Mouse (Mus musculus) heart, postnatal 14 days (tissue): ENCODE results near the gene Mapk8ip1. TPM values are rescaled to one million over a fixed set of nuclear protein-coding genes. Genes with fewer than 3 reads are reported as not detected.
"Not testable (repeated sequence)": the region's sequence is repeated elsewhere in the genome, so short reads cannot be mapped to it uniquely, and the experiment has no call there.

Experiments
- DNase-seq, 2 experiments: peaks; one replicate each; pipeline ENCODE4 v3.0.0; 2021 to 2022
- intact Hi-C: fragments of 180-260 bp; cut with DNase I; formaldehyde crosslinking; loops from one replicate; pipeline ENCODE4 v1.15.1; 2025
- total RNA-seq, 2 experiments: library from RNA; stranded (reverse); gene quantifications; 2 replicates each; pipeline ENCODE4 v1.2.3; 2021

The Mapk8ip1 gene
- total RNA-seq, 2 experiments from 2014 or later: 7.4 to 8.6 TPM

DNA sequence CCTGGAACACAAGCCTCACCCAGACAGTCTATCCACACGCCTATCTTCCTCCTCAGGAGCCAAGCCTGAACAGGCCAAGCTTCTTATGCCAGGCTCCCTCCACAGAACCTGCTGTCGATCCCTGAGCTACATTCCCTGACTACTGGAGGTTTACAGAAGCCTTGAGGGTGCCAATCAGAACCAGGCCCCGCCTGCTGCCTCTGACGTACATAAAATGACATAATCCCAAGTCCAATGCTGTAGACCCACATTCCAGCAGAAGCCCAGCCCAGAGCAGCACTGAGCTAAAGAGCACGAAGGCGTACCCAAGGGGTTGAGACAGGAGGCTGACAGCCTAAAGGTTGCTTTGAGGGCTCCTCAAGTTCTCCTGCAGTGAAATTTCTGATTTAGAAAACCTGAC is 26.8 kb upstream of the Mapk8ip1 start:
- peak; percentile 67 to 79 for DNase-seq
- intact Hi-C loops: no loop called here

DNA sequence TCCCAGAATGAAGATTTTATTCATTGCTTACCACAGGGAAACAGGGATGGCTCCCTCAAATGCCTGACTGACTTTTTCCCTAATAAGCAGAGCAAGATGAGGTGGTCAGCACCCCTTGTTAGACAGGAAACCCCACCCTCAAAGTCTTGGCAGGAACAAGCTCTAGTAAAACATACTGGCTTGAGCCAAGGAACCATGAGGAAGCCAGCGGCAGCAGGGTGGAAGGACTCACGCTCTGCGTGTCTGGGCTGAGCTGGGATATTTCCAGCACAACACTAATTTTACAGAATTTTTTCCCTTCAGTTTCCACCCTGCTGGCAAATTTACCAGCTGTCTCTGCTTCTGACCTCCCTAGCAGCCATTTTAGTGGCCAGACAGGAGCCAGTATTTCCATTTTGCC is 25.4 kb upstream of the Mapk8ip1 start:
- DNase-seq: peak; percentile 56 to 70
- intact Hi-C loops: no loop called here

DNA sequence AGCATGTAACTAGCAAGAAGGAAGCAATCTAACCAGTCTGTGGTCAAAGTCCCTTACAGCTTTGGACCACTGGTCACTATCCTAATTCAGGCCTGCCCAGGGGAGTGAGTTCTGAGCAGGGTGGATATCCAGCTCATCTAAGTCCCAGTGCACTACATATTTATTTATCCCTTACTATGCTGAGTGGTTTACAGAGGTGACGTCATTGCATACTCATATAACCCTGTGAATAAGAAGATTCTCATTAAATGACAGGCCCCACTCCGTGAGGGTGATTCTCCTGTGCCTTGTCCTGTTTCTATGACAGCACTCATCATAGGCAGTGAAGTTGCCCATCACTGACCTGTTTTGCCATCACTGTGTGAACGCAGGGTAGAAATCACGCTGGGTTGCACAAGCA is 24.3 kb upstream of the Mapk8ip1 start:
- no peak for DNase-seq

DNA sequence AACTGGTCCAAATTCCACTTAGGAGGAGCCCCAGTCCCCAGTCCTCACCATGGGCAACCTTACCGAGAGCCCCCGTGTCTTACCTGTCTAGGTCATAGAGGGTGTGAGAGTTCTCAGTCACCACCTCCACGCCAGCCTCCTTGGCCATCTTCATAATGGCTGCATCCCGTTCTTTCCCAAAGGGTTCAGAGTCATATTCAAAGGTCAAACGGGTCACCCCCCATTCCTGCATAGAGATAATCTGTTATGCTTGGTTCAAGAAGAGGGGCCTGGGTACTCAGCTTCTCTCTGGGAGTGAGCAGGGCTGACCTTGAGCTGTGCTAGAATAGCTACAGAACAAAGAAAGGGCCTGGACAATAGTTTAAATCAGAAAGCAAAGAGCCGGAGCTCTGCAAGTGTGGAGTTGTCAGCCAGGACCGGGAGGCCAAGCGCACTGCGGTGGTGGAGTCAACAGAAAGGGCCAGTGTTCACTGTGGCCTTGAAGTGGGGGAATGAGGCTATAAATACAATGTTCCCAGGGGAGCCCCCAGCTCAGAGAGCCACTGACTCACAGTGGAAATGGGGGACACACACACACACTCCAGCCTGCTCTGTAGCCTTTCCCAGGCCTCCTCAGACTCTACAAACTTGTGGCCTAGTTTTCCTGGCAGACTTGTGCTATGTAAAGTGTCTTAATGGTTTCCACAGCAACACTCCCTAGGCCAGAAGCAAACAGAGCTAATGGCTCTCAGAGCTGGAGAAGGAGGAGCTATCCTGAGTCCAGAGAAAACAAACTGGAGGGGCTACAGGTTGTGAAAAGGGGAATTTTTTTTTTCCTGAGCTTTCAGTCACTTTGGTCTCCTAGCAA is 23.6 kb upstream of the Mapk8ip1 start:
- DNase-seq: peak; percentile 61 to 63
- intact Hi-C loops: no loop called here

More for the DNA sequence above, 24.3 kb upstream of the Mapk8ip1 start:
- intact Hi-C loops: no loop called here

DNA sequence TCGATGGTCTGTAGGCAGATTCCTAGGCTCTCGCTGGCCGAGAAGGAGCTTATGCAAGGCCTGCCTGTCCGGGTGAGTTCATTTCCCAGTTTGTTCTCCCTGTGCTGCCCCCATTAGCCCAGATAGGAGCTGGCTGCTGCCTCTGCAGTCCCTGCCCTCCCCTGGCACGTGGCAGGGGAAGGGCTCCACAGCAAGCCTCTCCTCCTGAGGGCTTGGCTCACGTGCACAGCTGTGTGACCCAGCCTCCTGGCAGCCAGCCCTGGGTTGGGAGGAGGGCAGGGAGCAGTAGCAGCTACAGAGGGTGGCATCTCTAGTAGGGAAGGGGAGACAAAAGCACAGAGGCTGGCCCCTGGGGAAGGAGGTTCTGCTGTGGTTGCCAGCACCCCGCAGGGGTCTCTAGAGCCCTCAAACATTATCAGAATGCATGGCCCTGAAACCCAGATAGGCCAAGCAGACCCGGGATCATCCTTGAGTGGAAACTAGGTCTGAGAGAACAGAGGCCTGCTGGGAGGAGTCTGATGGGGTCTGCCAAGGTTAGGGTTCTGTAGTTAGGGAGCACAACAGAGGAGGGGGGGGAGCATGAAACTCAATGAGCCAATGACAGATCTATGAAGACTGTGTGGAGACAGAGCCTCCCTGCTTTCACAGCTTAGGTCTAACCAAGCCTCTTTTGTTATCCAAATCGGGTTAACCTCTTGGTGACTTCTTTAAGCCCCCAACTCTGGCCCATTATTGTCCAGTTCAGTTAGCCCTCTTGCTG is 22.8 kb upstream of the Mapk8ip1 start:
- DNase-seq: peak; percentile 92 to 98
- intact Hi-C loops: no loop called here

DNA sequence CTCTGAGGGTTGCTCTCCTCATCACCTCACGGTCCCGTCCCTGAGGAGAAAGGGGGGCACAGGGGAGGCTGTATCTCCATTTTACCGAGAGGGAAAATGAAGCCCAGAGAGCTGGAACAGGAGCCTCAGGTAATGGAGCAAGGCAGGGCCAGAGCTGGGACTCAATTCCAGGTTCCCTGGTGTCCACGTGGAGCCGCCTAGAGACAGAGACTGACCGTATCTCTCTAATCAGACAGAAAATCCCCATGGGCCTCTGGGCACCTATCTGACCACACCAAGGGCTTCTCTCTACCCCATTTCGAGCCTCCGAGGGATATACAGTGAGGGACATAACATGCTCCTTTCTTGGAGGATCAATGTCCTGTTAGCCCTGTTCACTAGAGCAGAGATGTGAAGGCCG is 22.1 kb upstream of the Mapk8ip1 start:
- intact Hi-C loops: no loop called here
- no peak for DNase-seq

DNA sequence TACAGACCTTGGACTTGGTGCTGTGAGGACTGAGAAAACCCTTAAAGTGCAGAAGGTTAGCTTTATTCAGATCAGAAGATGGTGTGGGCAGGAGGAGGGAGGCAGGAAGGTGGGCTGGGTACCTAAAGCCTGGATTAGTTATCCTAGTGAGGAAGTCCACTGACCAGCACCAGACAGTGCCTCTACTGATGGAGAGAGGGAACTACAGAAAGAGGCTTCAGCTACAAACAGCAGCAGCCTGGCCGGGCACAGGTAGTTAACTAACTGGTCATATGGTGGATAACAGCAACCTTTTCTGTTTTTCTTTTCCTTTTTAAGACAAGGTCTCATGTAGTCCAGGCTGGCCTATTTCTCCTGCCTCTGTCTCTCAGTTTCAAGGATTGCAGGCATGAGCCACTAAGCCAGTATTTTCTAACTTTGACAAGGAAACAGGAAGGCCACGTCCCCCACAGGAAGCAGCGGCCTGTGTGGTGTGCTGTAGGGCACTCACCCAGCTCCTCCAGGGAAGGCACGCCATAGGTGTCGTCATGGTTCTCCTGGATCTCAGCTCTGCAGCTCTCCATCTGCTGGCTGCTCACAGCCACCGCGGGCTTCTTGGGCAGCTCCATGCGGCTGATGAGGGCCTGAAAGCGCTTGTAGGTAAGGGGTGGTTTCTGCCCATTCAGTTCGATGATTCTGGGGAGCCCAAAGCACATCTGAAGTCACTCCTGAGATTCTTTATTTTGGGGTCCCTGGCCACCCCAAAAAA is 21.5 kb upstream of the Mapk8ip1 start:
- no peak for DNase-seq
- intact Hi-C loops: no loop called here

DNA sequence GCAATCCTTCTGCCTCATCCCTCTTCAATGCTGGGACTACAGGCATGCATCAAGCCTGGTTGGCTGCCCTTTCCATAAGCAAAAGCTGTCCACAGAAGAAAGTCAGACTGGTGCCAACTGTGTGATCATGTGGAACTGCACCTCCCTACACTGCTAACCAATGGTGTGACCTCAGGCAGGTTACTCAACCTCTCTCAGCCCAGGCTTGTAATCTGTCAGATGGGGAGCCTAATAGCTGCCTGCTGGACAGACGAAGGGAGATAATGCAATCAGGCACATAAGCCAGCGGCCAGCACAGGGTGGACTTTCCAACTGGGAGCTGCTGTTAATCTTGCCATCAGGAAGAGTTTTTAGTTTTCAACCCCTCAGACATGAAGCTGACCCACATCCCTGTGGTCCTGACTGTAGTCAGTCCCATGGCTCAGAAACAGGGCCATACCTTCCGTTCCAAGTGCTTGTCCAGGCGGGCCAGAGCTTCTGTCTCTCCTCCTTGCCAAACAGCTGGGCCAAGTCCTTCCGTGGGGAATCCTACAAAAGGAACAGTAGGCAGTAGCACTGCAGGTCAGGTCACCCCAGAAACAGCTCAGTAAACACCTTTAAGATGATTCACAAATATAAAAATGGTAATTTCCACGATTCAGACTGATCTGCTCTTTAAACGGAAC is 20.8 kb upstream of the Mapk8ip1 start:
- DNase-seq: no peak
- intact Hi-C loops: no loop called here

DNA sequence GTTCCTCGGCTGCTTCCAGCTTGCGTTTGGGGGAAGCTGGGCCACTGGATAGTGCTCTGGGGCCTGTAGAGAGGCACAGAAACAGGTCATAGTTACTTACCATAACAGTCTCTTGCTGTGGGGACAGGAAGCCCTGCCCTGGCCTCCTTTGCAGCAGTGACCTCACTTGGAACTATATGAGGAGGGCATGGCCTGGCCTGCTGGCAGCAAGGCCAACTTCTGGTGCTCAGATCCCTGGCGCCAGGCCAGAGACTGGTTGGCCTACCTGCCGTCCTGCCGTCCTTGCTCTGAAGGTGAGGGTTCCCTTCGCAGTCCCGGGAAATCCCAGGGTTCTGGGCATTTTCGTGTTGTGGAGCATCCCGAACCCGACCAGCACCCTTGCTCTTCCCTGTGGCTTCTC is 10.6 kb upstream of the Mapk8ip1 start:
- DNase-seq: no peak
- intact Hi-C loops: no loop called here

DNA sequence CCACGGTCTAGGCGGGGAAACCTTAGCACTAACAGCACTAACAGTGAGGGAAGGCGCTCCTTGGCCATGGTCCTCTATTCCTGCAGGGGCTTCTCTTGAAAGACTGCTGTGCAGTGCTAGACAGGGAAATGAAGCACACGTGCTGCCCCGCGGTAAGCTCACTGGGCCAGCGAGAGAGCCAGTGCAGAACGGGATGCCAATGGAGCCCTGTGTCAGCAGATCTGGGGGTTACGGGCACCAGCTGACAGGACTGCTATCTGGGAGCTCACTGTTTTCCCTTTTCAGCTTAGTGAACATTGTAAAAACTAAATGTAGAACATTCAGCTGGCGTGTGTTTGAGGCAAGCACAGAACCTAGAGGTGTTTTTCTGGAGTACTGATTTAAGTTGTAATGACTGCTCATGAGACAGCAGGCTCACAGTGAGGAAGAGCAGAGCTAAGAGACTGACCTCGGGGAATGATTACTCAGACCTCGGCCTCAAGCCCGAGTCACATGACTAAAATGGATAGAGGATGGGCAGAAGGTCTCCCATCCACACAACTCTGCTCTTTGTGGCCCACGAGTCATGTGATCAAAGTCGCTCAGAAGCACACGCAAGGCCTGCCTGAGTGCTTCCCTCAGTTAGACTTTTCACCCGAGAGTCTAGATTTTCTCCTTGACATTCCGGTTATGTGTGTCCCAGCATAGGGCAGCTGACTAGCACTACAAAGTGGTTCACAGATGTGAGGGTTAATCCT is 7.4 kb upstream of the Mapk8ip1 start:
- intact Hi-C loops: no loop called here
- no peak for DNase-seq

DNA sequence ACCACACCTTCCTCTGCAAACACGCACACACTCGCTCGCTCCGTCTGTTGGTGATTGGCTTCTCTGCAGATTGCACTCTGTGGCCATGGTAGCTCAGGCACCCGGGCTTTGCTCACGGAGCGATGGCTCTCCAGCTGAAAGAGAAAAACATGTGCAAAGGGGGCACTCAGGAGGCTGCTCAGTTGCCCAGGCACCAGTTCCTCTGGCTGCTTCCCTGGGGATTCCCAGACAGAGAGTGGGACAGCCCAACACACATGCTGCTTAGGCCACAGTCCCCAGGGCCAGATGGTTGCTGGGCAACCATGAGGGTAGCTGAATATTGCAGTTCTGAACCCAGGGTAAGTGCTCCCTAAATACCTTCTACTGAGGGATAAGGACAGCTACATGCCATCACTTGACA is 4.6 kb upstream of the Mapk8ip1 start:
- DNase-seq: no peak
- intact Hi-C loops: no loop called here

DNA sequence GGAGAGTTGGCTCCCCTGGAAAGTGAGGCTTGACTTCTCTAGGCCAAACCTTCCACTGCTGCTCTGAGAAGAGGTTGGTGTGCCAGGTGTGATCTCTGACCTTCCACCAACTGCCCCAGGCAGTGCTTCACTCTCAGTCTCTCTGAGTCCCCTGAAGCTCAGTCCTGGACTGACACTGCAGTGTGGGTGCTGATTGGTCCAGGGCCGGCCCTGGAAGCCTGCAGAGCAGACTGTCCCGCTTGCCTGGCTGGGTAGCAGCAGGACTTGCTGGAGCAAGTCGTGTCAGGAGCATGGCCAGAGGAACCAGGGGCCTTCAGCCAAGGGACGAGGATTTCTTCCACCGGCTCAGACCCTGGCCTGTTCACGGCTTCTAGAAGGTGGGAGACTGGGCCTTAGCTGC is 3.7 kb upstream of the Mapk8ip1 start:
- intact Hi-C loops: no loop called here
- no peak for DNase-seq

DNA sequence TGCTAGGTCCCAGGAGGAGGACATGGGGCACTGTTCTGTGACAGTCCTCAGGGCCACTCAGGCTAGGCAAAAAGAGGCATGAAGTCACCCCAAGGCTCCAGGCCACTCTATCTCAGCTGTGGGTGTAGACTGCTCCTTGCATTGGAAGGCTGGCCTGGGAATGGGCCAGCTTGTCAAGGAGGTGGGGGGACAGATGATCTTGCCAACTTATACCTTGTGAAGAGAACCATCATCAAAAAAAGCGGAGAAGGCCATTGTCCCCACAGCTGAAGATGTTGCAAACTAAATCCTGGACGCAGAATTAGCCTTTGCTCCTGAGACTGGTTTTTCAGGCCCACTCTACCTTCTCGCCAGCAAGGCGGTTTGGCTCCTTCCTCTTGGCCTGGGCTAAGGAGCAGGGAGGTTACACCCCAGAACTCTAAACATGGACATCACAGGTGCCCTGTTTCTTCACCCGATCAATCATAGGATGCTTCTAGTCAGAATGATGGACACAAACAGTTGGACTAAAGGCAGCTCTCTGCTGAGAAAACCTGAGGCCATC is 2.8 kb upstream of the Mapk8ip1 start:
- no peak for DNase-seq
- intact Hi-C loops: no loop called here

DNA sequence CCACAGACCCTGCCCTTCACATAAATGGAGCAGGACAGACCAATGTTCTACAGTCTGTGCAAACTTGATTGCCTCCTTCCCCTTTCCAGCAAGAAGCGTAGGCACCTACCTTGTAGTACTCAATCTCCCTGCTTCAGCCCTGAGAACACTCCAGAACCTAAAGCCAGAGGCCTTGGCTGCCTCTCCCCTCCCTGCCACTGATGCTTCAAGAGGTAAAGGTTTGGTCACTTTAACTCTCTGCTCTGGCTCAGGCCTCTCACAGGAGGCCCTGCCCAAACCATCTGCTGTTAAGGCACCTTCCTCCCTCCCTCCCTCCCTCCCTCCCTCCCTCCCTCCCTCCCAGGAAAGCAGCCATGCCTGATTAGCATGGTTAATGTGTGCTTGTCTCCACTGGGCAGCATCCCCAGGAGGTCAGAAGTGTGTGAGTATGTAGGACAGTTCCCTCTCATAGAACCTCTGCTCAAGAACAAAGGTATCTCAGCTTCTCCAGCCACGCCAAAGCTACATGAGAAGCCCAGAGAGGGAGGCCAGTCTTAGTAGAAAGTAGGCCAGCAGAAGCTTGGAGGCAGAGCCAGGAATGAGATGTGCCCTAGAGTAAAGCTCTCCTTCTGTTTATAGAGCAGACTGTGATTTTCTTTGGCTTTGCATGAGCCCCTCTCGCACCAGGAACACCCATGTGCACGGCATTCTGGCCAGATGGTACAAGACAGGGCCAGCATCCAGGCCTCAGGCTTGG is 1.7 kb upstream of the Mapk8ip1 start:
- intact Hi-C loops: no loop called here
- no peak for DNase-seq

DNA sequence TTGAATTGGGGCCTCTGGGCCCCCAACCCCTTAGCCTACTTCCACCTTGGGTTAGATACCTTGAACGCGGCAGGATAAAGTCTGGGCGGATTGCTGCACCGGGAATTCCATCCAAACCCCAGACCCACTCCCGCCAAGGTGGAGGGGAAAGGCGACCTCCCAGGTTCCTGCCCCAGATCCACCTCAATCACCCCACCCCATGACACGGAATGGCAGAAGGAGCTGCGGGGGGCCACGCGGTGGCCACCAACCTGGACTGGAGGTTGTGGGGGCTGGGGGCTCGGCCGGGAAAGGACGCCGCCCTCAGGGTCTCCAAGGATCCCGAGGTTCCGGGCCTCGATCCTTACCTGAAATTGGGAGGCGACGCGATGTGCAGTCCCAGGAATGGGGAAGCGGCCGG is 381 bp downstream of the Mapk8ip1 start:
- intact Hi-C loops: no loop called here
- DNase-seq: no peak

DNA sequence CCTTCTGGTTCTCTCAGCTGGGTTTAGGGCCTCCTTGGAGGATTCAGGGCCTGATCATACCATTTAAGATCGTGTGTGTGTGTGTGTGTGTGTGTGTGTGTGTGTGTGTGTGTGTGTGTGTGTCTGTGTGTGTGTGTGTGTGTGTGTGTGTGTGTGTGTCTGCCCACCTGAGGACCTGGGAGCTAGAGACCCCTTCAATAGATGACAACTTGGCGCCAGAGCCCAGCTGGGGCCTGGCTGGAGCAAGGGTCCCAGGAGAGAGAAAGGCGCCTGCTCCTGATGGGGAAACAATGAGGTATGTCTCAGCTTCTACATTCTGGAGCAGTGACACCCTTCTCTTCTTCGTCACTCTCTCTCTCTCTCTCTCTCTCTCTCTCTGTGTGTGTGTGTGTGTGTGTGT is 1.2 kb downstream of the Mapk8ip1 start:
- DNase-seq, intact Hi-C loops: not testable (repeated sequence)

DNA sequence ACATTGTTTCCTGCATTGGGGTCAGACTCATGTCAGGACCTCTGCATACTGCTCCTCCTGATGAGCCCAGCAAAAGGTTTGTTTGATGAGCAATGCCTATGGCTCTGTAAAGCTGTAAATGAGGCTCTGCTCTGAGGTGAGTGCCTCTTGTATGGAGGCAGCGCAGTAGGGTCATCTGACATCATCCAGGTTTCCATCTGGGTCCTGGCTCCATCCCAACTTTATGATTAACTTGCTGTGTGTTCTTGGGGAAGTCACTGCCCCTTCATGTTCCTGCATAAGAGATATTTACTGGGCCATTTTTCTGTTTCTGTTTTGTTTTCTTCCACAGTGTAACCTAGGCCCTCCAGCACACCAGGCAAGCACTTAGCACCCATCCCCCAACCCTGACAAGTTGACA is 3.6 kb downstream of the Mapk8ip1 start:
- intact Hi-C loops: no loop called here
- DNase-seq: no peak

DNA sequence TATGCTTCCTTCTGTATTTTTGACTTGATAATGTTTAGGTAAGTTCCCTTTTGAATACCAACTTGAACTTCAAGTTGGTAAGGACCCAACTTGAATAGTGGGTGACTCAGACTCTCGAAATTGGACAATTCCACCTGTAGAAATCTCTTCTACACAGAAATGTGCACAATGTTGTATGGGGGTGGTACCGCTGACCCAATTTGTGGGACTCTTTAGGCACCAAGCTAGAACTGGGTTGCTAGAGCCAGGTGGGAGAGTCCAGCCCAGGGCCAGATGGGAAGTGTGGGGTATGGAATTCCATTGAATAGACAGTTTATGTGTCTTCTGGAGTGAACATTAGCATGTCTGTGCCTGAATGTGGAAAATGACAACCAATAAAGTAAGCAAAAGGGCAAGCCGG is 5.5 kb downstream of the Mapk8ip1 start:
- intact Hi-C loops: no loop called here
- DNase-seq: no peak
